Mouse (Mus musculus): ENCODE data around the gene Car10.

DNA sequence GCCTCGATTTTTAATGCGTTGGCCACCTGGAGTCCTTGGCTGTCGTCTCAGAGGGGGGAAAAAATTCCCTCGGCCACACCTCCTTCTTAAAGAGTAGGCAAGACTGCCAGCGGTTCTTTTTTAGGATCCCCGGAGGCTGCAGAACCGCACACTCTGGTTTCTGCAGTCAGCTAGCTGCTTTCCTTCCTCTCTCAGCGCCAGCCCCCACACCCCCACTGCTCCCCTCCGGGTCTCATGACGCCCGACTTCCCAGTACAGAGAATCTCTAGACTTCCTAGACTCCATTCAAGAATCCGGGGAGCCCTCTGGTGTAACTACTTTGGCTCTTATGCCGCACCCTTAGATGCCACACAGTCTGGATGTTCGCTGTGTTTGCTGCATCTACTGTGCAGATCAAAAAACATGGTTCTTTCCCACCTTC is 387 bp upstream of the Car10 start:
- TF ChIP-seq TBP (IDR thresholded peaks at IDR 0.05; ENCODE audit: low read depth, low read length) (no peak), CTCF (IDR thresholded peaks at IDR 0.05 in 2 of 3, conservative IDR thresholded peaks at IDR 0.05 in 1 of 3; ENCODE audit: control insufficient read depth in 1 of 3, insufficient read depth in 1 of 3, low read depth in 2 of 3, low read length in 3 of 3, poor library complexity in 1 of 3, severe bottlenecking in 1 of 3) (no peak), EP300 (IDR thresholded peaks at IDR 0.05; ENCODE audit: low read depth in 1 of 2, low read length in 2 of 2) (no peak), POLR2A (IDR thresholded peaks at IDR 0.05; ENCODE audit: control insufficient read depth in 1 of 2, insufficient read depth in 1 of 2, low read depth in 1 of 2, low read length in 2 of 2, poor library complexity in 1 of 2) (no peak), KAT2A (conservative IDR thresholded peaks at IDR 0.05; ENCODE audit: low read depth, low read length) (no peak), USF1 (IDR thresholded peaks at IDR 0.05; ENCODE audit: low read depth, low read length) (no peak), POLR2AphosphoS5 (IDR thresholded peaks at IDR 0.05; ENCODE audit: borderline replicate concordance, low read depth, low read length) (no peak)

Measured in MEL (cell line).